Mouse (Mus musculus) monocyte, adult 2 months (primary cell): Measurements from ENCODE around the gene Sh2d4b.

Source experiments
- DNase-seq, 2 experiments: peaks; one replicate each; pipeline ENCODE4 v3.0.0; 2022; ENCODE audit warnings: low spot score in 2 of 2, low read depth in 1 of 2

The Sh2d4b gene

DNA sequence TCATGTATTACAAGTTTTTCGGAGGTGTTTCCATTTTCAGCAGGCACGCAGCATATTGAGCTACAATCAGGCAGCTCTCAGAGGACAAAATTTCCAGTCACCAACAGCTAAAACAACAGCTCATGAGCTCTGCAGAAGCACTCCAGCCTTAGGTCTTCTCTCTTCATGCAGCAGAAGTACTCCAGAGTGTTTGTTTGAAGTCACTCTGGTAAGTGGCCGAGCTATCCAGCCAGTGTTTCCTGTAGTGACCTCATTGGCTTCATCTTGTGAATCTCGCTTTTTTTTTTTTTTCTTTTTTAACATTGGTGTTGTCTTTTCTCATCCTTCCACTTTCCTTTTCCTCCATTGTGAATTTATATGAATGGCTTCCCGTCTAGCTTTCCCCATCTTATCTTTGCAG lies 40.1 kb downstream of the Sh2d4b start:
- no peak for DNase-seq

DNA sequence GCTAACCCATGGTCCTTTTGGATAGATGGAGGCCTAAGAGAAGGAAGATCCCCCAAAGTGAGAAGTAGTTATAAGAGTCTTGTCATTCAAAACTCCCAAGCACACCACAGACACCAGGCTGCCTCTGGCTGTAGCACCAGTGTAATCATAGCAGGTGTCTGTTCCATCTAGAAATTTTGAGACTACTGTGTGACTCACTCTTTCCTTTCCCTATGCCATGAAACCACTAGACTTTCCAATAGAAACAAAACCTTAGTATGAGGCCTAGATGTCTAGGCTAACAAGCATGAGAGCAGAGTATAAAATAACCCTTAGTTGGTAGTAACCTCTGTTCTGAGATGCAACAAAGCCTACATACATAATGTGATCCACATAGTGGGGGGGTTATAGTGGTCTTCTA lies 55.7 kb downstream of the Sh2d4b start:
- no peak for DNase-seq

DNA sequence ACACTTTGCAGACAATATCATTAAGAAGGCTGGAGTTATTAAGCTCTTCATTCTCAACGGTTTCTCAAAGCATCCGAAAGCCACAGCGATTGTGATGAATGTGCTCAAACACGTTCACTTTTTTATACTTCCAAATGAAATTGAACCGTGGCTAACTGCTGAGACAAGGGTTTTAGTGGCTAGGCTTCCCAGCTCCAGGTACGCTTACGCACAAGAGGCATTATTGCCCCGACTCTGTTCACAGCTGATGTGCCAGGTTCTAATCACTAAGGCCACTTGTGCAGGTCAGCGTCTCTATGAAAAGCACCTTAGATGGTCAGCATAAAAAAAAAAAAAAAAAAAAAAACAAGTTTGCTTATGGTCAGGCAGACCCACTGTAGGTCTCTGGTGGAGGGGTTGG lies 62.6 kb downstream of the Sh2d4b start:
- DNase-seq = no peak

DNA sequence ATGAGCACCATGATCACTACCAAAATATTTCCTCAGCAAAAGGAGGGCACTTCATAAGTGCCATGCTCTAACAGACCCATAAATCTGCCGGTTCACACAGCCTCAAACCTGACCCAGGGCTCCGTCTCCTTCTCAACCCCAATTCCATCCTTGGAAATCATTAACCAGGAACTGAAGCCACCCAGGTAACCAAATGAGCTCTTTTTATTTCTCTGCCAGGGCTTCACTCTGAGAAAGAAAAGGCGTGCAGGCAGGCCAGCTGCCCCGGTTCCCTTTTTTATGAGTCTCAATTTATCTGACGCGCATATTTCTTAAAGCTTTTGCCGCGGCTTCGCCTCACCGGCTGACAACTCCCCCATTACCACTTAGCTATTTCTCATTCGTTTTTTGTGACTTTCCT lies 63.0 kb downstream of the Sh2d4b start:
- DNase-seq = no peak

DNA sequence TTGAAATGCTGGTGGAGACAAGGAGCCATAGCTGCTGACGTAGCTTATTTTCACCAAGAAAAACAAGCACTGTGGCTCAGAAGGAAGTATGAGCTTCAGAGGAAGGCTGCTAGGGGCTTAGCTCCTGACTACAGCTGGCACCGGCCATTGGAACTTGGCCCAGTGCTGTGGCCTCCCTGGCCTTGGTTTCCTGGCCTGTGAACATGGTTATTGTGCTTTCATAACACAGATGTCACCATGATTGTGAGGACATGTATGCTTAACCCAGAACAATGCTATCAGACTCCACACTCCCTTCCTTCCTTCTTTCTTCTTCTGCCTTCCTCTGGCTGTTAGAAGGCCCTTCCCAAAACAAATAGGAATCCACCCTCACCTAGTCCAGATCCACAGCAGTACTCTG lies 75.0 kb downstream of the Sh2d4b start:
- DNase-seq = no peak

DNA sequence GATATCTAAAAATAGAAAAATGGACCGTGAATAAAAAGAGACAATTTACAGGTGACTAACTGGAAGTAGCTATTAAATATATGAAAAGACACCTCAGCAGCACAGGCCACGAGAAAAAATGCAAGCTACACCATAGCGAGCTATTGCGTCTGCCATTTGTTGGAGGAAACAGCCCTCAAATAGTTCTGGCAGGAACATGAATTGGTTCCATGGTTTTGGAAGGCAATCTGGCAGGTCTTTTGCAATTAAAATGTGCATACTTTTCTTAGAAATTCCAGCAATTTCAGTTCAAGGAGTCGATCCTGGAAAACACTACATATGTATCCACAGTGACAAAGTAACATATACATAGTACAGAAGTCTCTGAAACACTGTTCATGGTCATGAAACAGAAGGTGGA lies 76.4 kb downstream of the Sh2d4b start:
- no peak for DNase-seq

DNA sequence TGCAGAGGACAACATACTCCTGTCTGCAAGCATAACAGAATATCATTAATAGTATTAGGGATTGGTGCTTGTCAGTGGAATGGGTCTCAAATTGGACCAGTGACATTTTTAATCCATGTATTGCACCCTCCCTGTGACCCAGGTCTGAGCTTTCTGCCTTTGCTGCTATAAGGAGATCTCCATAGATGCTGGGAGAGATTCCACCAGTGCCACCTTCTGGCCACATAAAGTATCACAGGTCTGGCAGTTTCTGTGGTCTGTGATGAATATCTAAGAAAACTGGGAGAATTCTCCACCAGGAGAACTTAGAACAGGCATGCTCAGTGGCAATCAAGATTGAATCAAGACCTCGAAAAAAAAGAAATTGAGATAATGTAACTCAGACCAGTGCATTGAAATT lies 101.5 kb downstream of the Sh2d4b start:
- no peak for DNase-seq

DNA sequence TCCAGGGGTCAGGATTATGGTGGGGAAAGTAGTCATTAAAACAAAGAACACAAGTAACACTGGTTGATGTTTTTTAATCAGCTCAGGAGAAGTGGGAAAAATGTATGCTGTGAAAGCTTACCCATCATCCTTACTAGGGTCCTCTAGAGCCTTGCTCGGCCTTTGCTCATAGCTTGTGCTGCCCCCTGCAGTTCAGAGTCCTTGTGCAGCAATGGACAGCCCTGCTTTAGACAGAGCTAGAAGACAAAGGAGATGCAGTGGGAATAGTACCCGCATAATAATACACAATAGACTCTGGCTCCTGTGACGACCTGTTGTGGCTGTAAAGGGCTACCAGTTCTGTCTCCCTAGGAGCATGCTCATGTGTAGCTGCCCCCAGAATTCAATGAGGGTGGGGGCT lies 104.0 kb downstream of the Sh2d4b start:
- DNase-seq = no peak

DNA sequence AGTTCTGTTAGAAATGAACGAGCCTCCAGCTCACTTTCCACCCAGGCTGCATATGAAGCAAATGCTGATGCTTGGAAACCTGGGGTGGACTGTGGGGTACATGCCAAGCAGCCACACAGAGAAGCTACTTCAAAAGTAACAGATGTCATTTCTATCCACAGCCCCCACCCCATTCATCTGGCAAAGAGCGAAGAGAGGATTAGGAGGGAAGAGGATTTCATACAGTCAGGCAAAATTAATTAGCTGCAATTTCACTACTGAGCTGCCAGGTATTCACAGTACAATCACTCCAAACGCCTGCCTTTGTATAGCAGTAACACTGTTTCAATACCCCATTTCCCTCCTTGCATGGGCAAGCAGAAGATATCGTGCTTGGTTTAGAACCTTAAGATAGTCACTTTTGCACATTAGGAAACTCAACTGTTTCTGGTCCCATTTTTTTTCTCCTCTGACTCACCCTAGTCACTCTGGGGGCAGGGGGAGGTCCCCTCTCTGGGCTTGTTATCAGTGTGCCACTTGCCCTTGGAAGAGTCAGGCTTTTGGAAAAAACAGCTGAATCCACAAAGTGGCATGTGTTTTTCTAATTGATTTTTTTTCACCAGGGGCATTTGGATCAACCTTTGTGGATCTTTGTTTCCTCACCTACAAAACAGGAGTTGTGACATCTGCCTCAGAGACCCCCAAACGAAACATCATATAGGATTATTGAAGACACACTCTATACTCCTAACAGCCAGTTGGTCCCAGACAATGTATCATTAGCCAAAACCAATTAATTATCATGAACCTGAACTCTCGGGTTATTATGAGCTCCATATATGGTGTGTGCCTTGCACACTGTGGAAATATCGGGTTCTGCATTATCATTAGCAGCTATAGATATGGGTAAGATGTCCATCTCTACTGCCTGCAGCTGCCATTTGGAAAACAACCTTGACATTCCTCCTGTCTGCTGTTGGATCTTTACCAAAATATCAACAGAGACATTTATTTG lies 123.7 kb downstream of the Sh2d4b start:
- no peak for DNase-seq
